Mouse (Mus musculus): ENCODE measurements around the gene Wbp2.

DNA sequence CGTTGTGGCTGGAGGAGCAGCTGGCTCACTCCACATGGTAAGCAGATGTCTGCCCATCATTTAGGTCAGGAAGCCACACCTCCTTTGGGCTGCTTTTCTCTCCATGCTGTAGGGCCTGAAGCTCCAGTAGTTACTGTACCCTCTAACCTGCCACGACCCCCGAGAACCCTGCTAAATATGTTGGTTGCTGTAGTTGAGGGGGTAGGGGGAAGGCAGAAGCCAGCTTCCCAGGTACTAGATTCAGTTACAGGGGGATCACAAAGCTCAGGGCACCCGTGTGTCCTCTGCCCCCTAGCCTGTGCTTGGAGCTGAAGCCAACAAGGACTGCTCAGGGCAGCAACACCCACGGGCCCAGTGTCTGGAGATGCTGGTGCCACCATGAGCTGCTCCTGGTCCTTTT is 46.7 kb upstream of the Wbp2 start:
- no peak for TF ChIP-seq CTCF (IDR thresholded peaks at IDR 0.05; ENCODE audit: low read depth, low read length)
- no peak for TF ChIP-seq GATA1 (IDR thresholded peaks at IDR 0.05; ENCODE audit: borderline replicate concordance, low read length)
- TF ChIP-seq TAL1 (conservative IDR thresholded peaks at IDR 0.05; ENCODE audit: low read depth, low read length) = no peak
- no peak for TF ChIP-seq POLR2AphosphoS5 (IDR thresholded peaks at IDR 0.05; ENCODE audit: insufficient replicate concordance, low read depth, low read length)

All from G1E (cell line).